Mouse (Mus musculus): ENCODE measurements around the gene Cdk6. TPM values are rescaled to one million over a fixed set of nuclear protein-coding genes. Genes with fewer than 3 reads are reported as not detected.
A peak's percentile ranks its signal among the peaks of the same experiment; 100 is the strongest.
"Not testable (repeated sequence)": the region's sequence is repeated elsewhere in the genome, so short reads cannot be mapped to it uniquely, and the experiment has no call there.

Gene Cdk6
- total and polyA plus RNA-seq, 2 experiments from 2014 or later = 12.2 to 16.5 TPM

- no peak overlapping the region for H3K4me3 ChIP-seq (ENCODE audit: low read length)
- H3K36me3 ChIP-seq (ENCODE audit: insufficient read depth, low read length) = 0 out of 2 replicates have a peak, but pooled peaks cover 3% of the 10 kb centered on the region
- H3K27ac ChIP-seq = no peak overlapping the region
- H3K9ac ChIP-seq (replicated peaks; ENCODE audit: low read length) = no peak overlapping the region
- WGBS = 40% methylated on average over 9 of the region's 9 CpGs
- H3K4me1 ChIP-seq (ENCODE audit: insufficient read depth, low read length) = no peaks in the 10 kb centered on the region
- H3K4me2 ChIP-seq (ENCODE audit: low read depth, low read length) = no peak overlapping the region
- peak; percentile 84 for DNase-seq (ENCODE audit: low spot score)
- H3K9me3 ChIP-seq (ENCODE audit: low read length) = no peaks in the 10 kb centered on the region
- peak; percentile 82 for TF ChIP-seq CTCF (IDR thresholded peaks at IDR 0.05; ENCODE audit: low read depth)
- no peaks in the 10 kb centered on the region for H3K27me3 ChIP-seq (ENCODE audit: insufficient read depth, low read length)
- ATAC-seq = peak; percentile 85
These were observed 175.3 kb downstream of the Cdk6 start for GRCm38 (mm10) chr5:3516481-3517075.

- Histone ChIP-seq H3K27ac (no peak overlapping the region), H3K27me3 (ENCODE audit: insufficient read depth, low read length) (no peaks in the 10 kb centered on the region), H3K4me2 (ENCODE audit: low read depth, low read length) (no peak overlapping the region), H3K36me3 (ENCODE audit: insufficient read depth, low read length) (0 out of 2 replicates have a peak, but pooled peaks cover 3% of the 10 kb centered on the region), H3K9me3 (ENCODE audit: low read length) (no peaks in the 10 kb centered on the region), H3K4me3 (ENCODE audit: low read length) (no peak overlapping the region), H3K9ac (replicated peaks; ENCODE audit: low read length) (no peak overlapping the region), H3K4me1 (ENCODE audit: insufficient read depth, low read length) (no peaks in the 10 kb centered on the region)
- ATAC-seq (peak; percentile 55; the same call in 1 of the 2 replicates), DNase-seq (ENCODE audit: low spot score) (peak; percentile 12)
- TF ChIP-seq CTCF (IDR thresholded peaks at IDR 0.05; ENCODE audit: low read depth) = no peak
- WGBS = 80% methylated on average over 18 of the region's 18 CpGs
These were observed 179.4 kb downstream of the Cdk6 start for GRCm38 (mm10) chr5:3520493-3521359.

GRCm38 (mm10) chr5:3521741-3522140, 180.5 kb downstream of the Cdk6 start:
- no peak for TF ChIP-seq CTCF (IDR thresholded peaks at IDR 0.05; ENCODE audit: low read depth)
- Histone ChIP-seq H3K4me1 (ENCODE audit: insufficient read depth, low read length) (no peaks in the 10 kb centered on the region), H3K4me2 (ENCODE audit: low read depth, low read length) (no peak overlapping the region), H3K36me3 (ENCODE audit: insufficient read depth, low read length) (0 out of 2 replicates have a peak, but pooled peaks cover 3% of the 10 kb centered on the region), H3K9me3 (ENCODE audit: low read length) (no peaks in the 10 kb centered on the region), H3K27me3 (ENCODE audit: insufficient read depth, low read length) (no peaks in the 10 kb centered on the region), H3K4me3 (ENCODE audit: low read length) (no peak overlapping the region), H3K9ac (replicated peaks; ENCODE audit: low read length) (no peak overlapping the region), H3K27ac (no peak overlapping the region)
- 75% methylated on average over 12 of the region's 12 CpGs for WGBS
- no peak for ATAC-seq
- peak; percentile 11 for DNase-seq (ENCODE audit: low spot score)

- WGBS = 91% methylated on average over 10 of the region's 10 CpGs
- Histone ChIP-seq H3K4me2 (ENCODE audit: low read depth, low read length) (no peak overlapping the region), H3K27ac (no peak overlapping the region), H3K4me1 (ENCODE audit: insufficient read depth, low read length) (no peaks in the 10 kb centered on the region), H3K9ac (replicated peaks; ENCODE audit: low read length) (no peak overlapping the region), H3K36me3 (ENCODE audit: insufficient read depth, low read length) (0 out of 2 replicates have a peak, but pooled peaks cover 3% of the 10 kb centered on the region), H3K9me3 (ENCODE audit: low read length) (no peaks in the 10 kb centered on the region), H3K4me3 (ENCODE audit: low read length) (no peak overlapping the region), H3K27me3 (ENCODE audit: insufficient read depth, low read length) (no peaks in the 10 kb centered on the region)
- TF ChIP-seq CTCF (IDR thresholded peaks at IDR 0.05; ENCODE audit: low read depth) = no peak
- no peak for ATAC-seq
- no peak for DNase-seq (ENCODE audit: low spot score)
These were observed 181.5 kb downstream of the Cdk6 start for GRCm38 (mm10) chr5:3522826-3523225.

GRCm38 (mm10) chr5:3527041-3527691, 185.9 kb downstream of the Cdk6 start:
- 32% methylated on average over 5 of the region's 5 CpGs for WGBS
- no peaks in the 10 kb centered on the region for H3K27me3 ChIP-seq (ENCODE audit: insufficient read depth, low read length)
- no peak overlapping the region for H3K4me2 ChIP-seq (ENCODE audit: low read depth, low read length)
- no peak overlapping the region for H3K27ac ChIP-seq
- H3K36me3 ChIP-seq (ENCODE audit: insufficient read depth, low read length) = no peaks in the 10 kb centered on the region
- H3K9ac ChIP-seq (replicated peaks; ENCODE audit: low read length) = no peak overlapping the region
- ATAC-seq (peak; percentile 59), DNase-seq (ENCODE audit: low spot score) (peak; percentile 7)
- no peaks in the 10 kb centered on the region for H3K9me3 ChIP-seq (ENCODE audit: low read length)
- no peaks in the 10 kb centered on the region for H3K4me1 ChIP-seq (ENCODE audit: insufficient read depth, low read length)
- no peak for TF ChIP-seq CTCF (IDR thresholded peaks at IDR 0.05; ENCODE audit: low read depth)
- H3K4me3 ChIP-seq (ENCODE audit: low read length) = no peak overlapping the region

- no peak for TF ChIP-seq CTCF (IDR thresholded peaks at IDR 0.05; ENCODE audit: low read depth)
- H3K4me2 ChIP-seq (ENCODE audit: low read depth, low read length) = no peak overlapping the region
- H3K27ac ChIP-seq = no peak overlapping the region
- WGBS = 52% methylated on average over 10 of the region's 10 CpGs
- H3K9me3 ChIP-seq (ENCODE audit: low read length) = no peaks in the 10 kb centered on the region
- no peak overlapping the region for H3K9ac ChIP-seq (replicated peaks; ENCODE audit: low read length)
- ATAC-seq (0 out of 2 replicates have a peak, but pooled peaks have one; percentile 29), DNase-seq (ENCODE audit: low spot score) (no peak)
- no peaks in the 10 kb centered on the region for H3K36me3 ChIP-seq (ENCODE audit: insufficient read depth, low read length)
- H3K27me3 ChIP-seq (ENCODE audit: insufficient read depth, low read length) = no peaks in the 10 kb centered on the region
- no peaks in the 10 kb centered on the region for H3K4me1 ChIP-seq (ENCODE audit: insufficient read depth, low read length)
- no peak overlapping the region for H3K4me3 ChIP-seq (ENCODE audit: low read length)
These were observed 188.4 kb downstream of the Cdk6 start for GRCm38 (mm10) chr5:3529585-3530189.

- H3K27me3 ChIP-seq (ENCODE audit: insufficient read depth, low read length); H3K9me3 ChIP-seq (ENCODE audit: low read length); H3K4me3 ChIP-seq (ENCODE audit: low read length); H3K36me3 ChIP-seq (ENCODE audit: insufficient read depth, low read length); H3K4me2 ChIP-seq (ENCODE audit: low read depth, low read length); DNase-seq (ENCODE audit: low spot score); H3K4me1 ChIP-seq (ENCODE audit: insufficient read depth, low read length); ATAC-seq; H3K9ac ChIP-seq (replicated peaks; ENCODE audit: low read length); H3K27ac ChIP-seq: not testable (repeated sequence)
These were observed 190.8 kb downstream of the Cdk6 start for GRCm38 (mm10) chr5:3532048-3532447.

All from hindbrain, postnatal 0 days (tissue).